Mouse (Mus musculus) cerebellum, adult 9-10 months (tissue): Measurements from ENCODE around the gene Tmed6.
A peak's percentile ranks its signal among the peaks of the same experiment; 100 is the strongest.
"Not testable (repeated sequence)": the region's sequence is repeated elsewhere in the genome, so short reads cannot be mapped to it uniquely, and the experiment has no call there.

Experiments used
- DNase-seq: peaks from one replicate; pipeline ENCODE4 v3.0.0; 2022

Tmed6 gene

DNA sequence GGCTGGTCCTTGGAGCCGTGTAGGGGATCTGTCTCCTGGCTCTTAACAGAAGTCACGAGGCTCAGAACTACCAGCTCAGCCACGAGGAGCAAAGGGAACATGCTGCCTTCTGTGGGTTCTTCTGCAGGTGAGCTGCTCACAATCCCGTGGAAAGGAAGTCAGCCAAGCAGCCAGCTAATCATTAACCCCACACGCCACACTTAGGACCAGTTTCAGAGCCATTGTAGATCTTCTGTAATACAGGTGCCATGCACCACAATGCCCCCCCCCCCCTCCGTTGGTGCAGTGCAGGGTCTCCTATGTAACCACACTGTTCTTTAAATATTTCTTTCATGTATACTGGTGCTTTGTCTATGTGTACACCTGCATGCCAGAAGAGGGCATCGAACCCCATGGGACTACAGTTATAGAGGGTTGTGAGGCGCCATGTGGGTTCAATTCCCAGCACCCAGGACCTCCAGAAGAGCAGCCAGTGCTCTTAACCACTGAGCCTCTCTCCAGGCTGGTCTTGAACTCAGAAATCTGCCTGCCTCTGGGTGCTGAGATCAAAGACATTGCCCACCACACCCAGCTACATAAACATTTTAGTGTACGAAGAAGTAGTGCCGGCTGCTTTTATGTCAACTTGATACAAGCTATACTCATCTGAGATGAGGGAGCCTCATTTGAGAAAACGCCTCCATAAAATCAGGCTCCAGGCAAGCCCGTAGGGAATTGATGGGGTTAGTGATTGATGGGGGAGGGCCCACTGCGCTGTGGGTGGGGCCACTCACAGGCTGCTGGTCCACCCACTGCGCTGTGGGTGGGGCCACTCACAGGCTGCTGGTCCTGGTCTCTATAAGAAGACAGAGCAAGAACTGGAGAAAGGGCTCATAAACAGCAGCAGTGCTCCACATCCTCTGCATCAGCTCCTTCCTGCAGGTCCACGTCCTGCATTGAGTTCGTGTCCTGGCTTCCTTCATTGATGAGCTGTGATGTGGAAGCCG is at the start of gene Tmed6:
Tmed6 (minus strand) TSS at position 134 of the 986 bp plus-strand sequence.
- no peak for DNase-seq

DNA sequence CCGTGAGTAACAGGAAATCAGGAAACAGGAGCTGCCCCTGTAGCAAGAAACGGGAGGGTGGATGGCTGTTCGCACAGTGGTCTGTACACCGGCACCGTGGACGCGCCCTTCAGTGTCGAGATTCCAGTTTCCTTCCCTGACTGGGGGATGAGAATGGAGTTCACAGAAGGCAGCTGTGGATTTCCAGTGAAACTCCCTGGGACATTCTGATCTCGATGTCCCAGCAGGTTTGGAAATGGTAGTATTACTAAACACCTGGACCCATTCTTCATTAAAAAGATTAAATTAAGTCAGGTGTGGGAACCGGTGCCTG is 49.5 kb upstream of the Tmed6 start:
- DNase-seq = no peak

DNA sequence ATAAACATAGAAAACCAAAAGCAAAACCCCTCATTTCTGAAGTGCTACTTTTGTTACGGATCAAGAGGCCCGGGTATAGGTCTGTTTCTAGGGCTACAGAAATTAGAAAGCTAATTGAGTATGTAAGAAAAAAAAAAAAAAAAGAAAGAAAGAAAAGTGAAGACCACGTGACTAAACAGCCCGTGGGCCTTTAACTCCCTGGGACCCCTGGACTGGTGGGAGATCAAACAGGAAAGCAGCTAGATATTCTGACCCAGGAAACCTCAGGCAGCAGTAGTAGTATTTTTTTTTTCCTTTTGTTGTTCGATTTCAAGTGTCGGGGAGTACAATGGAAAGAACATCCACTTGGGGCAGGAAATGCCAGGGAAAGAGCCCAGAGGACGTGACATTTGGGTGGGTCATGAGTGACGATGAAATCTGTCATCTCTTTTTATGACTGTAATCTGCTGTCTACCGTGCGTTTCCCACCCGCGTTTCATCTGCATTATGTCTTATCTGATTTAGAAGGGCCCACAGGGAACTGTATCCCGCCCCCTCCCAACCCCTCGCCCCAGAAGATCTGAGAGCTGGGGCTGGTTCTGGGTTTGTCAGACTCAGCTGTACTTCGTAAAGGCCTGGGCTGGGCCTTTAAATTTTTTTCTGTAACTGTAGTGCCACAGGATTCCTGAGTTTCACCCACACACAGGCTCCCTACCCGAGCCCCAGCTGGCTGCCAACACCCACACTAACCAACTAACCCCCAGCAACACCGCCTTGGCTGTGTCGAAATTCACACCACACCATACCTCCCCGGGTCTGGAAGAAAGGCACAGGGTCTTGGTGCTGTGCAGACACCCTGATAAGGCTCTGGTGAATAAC is 48.9 kb upstream of the Tmed6 start:
- no peak for DNase-seq

- DNase-seq = no peak
These were observed 47.8 kb upstream of the Tmed6 start for GRCm38 (mm10) chr8:107113209-107113608.

GRCm38 (mm10) chr8:107111340-107112105 is 46.1 kb upstream of the Tmed6 start:
- DNase-seq = no peak

- no peak for DNase-seq
These were observed 45.3 kb upstream of the Tmed6 start for GRCm38 (mm10) chr8:107110629-107111330.

GRCm38 (mm10) chr8:107109816-107110435 is 44.5 kb upstream of the Tmed6 start:
- no peak for DNase-seq

GRCm38 (mm10) chr8:107108978-107109720 is 43.7 kb upstream of the Tmed6 start:
- DNase-seq = no peak

DNA sequence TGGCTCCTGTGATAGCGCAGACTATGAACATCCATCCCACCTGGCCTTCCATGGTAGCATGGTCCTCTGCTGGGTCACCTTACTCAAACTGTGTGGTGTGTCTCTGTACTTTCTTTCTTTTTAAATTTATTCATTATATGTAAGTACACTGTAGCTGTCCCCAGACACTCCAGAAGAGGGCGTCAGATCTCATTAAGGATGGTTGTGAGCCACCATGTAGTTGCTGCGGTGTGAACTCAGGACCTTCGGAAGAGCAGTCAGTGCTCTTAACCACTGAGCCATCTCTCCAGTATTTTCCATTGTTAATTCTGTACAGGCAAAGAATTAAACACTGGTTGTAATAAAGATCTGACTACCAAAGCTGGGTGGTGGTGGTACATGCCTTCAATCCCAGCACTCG is 42.6 kb upstream of the Tmed6 start:
- DNase-seq = not testable (repeated sequence)

- peak; percentile 61 for DNase-seq
These were observed 39.1 kb upstream of the Tmed6 start for GRCm38 (mm10) chr8:107104547-107104946.

DNA sequence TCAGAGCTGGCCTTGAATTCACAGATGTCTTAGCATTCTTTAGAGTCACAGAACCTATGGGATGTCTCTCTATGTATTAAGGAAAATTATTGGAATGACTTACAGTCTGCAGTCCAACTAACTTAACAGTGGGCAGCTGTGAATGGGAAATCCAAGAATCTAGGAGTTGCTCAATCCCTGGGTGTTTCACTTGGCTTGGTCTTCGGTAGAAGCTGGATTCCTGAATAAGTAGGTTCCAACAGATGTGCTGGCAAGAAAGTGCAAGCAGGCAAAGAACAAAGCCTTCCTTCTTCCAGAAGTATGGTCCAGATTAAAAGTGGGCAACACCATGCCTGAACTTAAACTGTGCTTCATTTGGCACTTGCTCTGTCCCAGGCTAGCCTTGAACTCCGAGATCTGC is 35.2 kb upstream of the Tmed6 start:
- DNase-seq = no peak

DNA sequence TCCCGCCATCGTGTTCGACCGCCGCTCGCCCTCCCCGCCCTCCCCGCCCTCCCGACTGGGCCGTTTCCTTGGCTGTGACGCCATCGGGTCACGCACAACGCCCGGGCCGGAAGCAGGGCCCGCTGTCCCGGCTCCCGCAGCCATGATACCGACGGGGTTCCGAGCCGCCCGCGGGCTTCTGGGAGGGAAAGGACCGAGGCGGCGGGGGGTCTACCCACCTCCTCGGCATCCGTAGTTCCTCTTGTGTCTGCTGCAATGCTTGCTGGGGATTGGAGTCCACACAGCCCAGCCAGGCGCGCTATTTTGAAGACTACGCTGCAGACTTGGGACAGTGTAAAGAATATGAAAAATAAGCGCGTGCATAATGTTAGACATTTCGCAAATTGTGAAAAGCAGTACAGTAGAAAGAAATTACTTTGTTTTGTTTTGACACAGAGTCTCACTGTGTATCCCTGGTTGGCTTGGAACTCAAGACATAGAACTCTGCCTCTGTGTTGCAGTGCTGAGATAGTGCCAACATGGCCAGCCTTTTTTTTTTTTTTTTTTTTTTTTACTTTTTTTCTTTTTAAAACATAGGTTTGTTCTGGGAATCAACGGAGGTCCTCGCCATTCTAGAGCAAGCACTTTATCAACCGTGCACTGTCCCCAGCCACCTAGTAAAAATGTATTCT is 31.1 kb upstream of the Tmed6 start, which contains the start of gene Terf2:
Terf2 (minus strand) TSS at position 182 of the 671 bp plus-strand sequence.
- peak; percentile 97 for DNase-seq

GRCm38 (mm10) chr8:107095717-107096365 is 30.4 kb upstream of the Tmed6 start:
- no peak for DNase-seq

DNA sequence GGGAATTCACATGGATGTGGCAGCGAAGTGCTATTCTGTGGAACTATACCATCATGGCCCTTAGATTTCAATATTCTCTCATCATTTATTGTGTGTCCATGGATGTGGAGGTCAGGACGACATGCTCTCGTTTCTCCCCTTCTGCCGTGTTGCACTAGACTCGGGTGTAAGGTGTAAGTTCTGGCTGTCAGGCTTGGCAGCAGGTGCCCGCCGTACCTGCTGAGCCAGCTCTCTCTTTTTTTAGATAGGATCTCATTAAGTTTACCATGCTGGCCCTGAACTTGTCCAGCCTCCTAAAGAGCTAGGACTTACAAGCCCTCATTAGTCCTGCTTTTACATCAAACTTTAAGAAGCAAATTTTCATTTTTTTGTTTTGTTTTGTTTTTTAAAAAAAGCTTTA is 25.1 kb upstream of the Tmed6 start:
- DNase-seq = no peak

- no peak for DNase-seq
These were observed 23.2 kb upstream of the Tmed6 start for GRCm38 (mm10) chr8:107088526-107089063.

DNA sequence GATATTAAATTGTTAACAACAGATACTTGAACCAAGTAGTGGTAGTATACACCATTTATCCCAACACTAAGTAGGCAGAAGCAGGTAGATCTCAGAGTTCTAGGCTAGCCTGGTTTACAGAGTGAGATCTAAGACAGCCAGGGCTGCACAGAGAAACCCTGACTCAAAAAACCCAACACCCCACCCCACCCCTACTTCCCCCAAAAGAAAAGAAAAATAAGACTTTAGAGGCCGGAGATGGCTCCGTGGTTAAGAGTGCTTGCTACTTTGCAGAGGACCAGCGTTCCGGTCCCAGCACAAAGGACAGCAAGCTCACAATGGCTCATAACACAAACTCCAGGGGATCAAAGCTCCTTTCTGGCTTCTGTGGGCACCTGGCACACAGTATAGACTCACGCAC is 20.6 kb upstream of the Tmed6 start:
- no peak for DNase-seq

GRCm38 (mm10) chr8:107085358-107085757 is 19.9 kb upstream of the Tmed6 start:
- DNase-seq = no peak

DNA sequence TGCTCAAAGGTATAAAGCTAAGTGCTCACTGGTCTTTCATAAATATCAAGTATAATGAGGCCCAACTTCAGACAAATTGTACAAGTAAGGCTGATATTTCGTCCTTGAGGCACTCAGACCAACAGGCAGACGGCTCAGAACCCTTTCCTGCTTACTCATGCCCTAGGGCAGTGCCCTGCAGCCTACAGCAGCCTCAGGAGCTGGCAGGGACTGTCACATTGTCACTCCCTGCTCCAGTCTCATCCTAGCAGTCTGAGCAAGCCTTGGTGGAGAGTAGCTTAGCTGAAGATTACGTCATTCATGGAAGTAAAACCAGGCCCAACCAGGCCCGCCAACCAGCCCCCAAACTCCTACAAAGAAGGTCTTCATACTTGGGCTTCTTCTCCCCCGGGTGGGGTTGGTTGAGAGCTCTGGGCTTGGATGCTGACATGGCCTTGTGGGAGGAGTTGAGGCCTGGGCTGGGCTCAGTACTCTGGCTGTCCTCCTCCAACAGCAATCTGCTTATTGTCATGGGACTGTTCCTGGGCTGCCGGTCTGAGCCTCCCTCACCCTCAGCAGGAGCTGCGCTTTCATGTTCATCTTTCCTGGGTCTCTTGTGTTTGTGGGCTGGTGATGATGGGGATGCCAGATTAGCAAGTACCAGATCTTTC is 10.9 kb upstream of the Tmed6 start:
- no peak for DNase-seq

DNA sequence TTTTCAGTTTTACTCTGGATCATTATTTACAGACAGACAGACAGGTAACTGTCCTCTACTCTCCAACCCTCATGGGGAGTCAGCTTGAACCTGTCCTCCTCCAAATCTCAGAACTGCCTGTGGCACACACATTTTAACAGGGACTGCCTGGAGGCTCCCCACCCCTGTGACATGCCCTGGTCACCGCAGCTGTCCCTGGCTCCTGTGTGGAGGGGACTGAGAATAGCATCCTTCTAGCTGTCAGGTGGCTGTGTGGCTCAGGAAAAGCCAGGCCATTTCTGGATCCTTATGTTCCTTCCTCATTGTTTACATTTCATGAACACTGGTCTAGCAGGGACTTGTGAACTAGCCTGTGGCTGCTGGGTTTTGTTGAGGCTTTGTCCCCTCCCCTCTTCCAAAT is 8.7 kb upstream of the Tmed6 start:
- no peak for DNase-seq
